Mouse (Mus musculus): ENCODE measurements around the gene Smarca2.

Gene Smarca2

DNA sequence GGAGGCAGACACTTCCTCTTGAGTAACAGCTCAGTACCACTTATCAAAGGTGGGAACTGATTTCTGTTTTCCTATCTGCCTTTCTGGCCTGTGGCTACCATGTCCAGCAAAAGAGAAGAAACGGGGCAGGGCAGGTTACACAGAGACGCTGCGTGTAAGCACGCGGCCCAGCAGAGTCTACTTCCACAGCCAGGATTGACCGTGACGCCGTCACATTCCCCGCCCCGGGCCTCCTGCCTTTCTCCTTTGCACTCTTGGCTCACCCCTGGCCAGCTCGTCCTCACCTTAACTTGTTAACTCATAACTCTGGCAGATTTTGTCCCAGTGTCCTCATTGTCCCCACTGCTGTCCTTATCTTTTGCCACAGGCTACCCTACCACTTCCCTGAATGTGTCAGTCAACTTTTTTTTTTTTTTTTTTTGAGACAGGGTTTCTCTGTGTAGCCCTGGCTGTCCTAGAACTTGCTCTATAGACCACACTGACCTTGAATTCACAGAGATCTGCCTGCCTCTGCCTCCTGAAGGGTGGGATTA lies 167.3 kb downstream of the Smarca2 start:
- DNase-seq (ENCODE audit: extremely low spot score, low read depth, low spot score), result no peak

DNA sequence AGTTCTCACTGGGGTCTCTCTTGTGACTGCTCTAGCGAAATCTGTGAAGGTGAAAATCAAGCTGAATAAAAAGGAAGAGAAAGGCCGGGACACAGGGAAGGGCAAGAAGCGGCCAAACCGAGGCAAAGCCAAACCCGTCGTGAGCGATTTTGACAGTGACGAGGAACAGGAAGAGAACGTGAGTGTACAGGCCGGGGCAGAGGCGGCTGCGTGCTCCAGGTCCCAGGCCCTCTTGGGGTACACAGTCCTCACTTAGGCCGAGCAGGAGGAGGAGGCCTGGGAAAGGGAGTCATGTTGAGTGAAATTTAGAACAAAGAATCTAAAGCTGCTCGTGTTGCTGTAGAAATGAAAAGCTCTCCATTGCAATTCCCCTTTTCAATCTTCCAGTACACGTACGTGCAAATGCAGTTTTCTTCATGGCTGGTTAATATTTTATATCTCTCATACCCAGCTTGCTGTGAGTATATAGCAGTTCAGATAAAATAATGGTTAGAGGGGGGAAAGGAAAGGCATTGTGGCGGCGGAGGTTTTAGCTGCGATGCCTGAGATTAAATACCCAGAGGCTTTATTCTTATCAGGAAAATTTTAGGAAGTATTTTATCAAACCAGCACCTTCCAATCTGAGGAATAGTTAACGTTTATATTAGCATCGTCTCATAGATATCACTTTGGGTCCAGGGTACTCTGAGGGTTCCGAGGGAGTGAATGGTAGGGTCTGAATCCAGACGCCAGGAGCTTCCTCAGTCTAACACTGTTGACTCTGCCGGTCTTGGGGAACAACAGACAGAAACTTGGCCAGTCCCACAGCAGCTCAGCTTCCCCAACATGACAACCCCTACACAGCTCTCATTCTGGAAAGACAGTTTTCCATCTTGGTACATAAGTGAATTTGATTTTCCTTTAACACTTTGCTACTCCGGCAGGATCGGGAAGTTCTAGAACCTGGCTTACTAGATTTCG lies 171.5 kb downstream of the Smarca2 start:
- DNase-seq (ENCODE audit: extremely low spot score, low read depth, low spot score), result no peak

- DNase-seq (ENCODE audit: extremely low spot score, low read depth, low spot score), result no peak
Measured at GRCm38 (mm10) chr19:26778199-26778598, 173.3 kb downstream of the Smarca2 start.

GRCm38 (mm10) chr19:26781209-26781608 lies 176.4 kb downstream of the Smarca2 start:
- no peak for DNase-seq (ENCODE audit: extremely low spot score, low read depth, low spot score)

DNA sequence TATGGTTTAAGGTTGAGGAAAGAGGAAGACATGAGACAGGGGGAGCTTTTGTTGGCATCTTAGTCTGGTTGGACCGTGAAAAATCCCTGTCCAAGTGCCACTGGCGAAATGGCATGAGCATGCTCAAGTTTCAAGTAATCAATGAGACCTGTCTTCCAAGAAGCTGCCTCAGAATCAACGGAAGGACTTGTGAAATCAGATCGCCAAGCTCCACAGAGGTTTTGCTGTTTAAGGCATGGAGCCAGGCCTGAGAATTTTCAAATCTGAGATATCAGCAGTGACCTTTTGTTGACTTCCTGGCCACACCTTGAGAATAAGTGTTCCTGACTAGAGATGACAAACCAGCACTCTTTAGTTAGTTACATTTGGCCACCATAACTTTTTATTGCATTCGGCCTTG lies 183.6 kb downstream of the Smarca2 start:
- no peak for DNase-seq (ENCODE audit: extremely low spot score, low read depth, low spot score)

DNA sequence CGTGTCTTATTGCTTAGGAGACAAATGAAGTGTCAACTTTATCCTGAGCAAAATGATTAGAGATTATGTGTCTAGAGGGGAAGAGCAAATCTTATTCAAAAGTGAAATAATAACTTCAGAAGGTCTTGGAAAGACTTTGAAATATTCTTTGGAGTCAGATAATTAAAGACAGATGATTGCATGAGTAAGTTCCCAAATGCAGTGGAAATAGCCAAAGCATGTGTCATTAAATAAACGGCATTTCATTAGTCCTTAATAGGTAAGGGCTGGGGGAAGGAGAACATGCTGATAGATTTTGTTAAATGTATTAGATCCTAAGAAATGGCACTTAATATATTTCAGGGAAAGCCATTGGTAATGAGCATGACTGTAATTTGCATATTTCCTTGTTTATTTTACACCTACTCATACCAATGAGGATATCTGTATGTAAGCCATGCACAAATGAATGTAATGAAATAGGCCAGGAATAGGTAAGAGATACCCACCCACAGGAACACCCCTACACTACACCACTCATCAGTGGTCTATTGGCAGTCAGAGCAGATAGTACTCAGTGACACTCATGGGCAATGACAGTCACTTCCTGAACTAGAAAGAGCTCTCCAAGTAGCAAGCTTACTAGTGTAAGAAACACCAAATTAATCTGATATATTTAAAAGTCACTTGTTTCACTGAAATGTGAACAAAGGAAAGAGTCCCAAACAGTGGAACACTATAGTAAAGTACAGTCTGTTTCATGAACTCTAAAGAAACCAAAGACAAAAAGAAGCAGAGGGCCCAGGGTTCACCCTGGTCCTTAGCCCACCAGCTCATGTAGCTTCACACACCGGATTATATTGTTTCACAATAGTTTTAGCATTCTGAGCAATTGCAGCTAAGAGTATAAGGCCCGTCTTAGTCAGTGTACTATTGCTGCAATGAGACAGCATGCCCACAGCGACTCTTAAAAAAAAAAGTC lies 185.8 kb downstream of the Smarca2 start:
- DNase-seq (ENCODE audit: extremely low spot score, low read depth, low spot score), result no peak

GRCm38 (mm10) chr19:26794315-26794714 lies 189.5 kb downstream of the Smarca2 start:
- no peak for DNase-seq (ENCODE audit: extremely low spot score, low read depth, low spot score)

DNA sequence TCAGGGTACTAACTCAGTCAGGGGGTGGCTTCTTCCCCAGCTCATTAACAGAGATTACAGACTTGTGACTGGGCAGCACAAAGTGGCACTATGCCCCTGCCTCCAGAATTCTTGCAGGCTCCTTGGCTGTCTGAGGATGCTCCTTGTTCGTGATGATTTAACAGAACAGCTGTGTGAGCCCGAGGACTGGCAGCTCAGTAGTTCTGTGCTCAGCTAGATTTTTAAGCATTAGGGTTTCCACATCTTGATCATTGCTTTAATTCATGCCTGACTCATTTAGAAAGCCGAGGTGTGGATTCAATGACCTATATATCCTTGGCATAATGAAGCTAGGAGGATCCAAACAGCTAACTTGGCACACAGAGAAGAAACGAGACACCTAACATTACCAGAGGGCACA lies 191.2 kb downstream of the Smarca2 start:
- DNase-seq (ENCODE audit: extremely low spot score, low read depth, low spot score), result no peak

DNA sequence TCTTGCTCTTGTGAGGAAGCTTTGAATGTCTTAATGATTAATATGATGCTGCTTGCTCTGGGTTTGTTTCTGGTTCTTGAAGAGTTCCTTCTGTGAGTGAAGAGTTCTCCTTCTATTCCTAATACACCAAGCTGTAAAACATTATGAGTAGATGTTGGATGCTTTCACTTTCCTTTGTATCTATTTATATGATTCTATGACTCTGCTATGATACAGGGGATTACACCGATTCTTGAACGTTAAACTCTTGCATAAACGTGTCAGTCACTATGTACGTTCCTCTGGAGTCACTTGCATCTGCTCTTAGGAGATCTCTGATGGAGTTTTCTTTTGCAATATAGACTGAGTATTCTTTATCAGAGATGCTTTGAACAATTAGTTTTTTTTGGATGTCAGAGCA lies 199.6 kb downstream of the Smarca2 start:
- DNase-seq (ENCODE audit: extremely low spot score, low read depth, low spot score), result no peak

- DNase-seq (ENCODE audit: extremely low spot score, low read depth, low spot score), result no peak
Measured at GRCm38 (mm10) chr19:26814629-26815028, 209.8 kb downstream of the Smarca2 start.

DNA sequence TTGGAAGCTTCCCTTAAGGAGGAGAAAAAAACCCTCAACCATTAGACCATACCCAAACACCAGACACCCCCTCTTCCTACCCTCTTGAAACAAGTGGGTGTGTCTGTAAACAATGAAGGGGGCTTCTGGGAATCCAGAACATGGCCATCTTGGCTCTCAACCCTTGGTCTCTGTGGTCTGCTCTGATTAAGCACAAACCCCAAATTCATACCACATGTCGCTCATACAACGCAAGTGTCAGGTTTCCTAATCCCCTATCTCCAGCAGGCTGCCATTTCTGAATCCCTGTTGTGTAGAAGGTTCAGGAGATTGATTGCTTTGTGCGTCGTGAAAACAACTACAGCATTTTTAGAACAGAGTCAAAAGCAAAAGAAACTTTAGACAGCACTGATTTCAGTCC lies 213.1 kb downstream of the Smarca2 start:
- no peak for DNase-seq (ENCODE audit: extremely low spot score, low read depth, low spot score)
